Mouse (Mus musculus) kidney, adult 10 weeks (tissue): ENCODE results near the gene Olfr952. TPM values are rescaled to one million over a fixed set of nuclear protein-coding genes. Genes with fewer than 3 reads are reported as not detected.

Experiments used
- polyA plus RNA-seq: library from polyadenylated mRNA; stranded (reverse); fragments of 350-450 nt; fragmentation: Illumina TruSeq; extraction: RNeasy Lipid Tissue Mini Kit (QIAGEN cat#74804); gene quantifications from one replicate; pipeline ENCODE4 v1.2.3, GENCODE M21; 2014; ENCODE audit warnings: low read depth, low replicate concordance

Olfr952 gene
- polyA plus RNA-seq = not detected

DNA sequence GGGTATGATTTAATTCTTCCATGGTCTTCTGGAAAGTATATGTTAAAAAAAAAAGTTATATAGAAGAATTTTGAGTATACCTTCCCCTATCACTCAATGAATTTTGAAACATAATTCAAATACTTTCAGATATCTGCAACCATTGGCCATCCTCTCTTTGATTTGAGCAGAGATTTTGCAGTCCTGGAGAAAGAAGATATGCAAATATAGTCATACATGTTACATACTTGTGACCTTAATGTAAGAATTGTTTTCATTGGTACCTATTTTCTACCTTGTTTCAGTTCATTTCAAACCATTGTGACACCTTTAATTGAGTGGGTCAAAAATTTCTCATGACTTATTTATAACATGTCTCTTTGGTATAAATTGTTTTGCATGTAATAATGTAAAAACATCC lies at the start of gene Olfr952:
TSS of gene Olfr952 (minus strand) at position 101 of the 400 bp plus-strand sequence.

DNA sequence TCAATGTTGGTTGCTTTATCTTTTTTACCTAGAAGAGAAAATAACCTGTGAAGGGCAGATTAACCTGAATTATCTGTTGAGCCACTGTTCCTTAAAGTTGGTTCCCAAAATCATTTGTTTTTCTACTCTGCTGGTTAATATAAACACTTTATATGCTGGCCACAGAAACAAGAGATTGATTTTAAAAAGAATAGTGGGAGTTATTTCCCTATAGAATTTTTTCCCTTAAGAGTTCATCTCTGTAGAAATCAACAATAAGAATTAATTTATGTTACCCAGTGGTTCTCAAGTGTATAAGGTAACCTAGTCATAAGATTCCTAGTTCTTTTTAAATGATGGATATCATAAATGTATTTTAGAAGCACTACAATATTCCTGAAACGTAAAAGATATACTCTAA lies 44.9 kb upstream of the Olfr952 start, which contains the start of gene Olfr955:
TSS of gene Olfr955 (minus strand) at position 101 of the 400 bp plus-strand sequence.

DNA sequence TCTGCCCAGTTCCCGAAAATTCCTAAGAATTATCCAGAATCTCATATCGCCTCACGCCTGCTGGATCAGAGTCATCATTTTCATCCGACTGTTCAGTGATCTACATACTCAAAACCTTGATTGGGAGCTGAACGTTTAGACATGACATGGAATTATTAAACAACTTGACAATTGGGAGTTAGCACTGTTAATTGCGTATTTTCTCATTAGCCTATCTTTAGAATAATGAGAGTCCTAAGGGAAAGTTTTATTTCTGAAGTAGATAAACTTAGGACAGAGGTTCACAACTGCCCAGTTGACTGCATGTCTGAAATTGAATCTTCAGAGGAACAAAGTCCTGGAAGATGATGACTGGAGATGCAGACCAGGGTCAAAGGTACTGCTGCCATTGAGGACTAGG lies 29.5 kb upstream of the Olfr952 start, which contains the start of gene Olfr954:
TSS of gene Olfr954 (plus strand) at position 301 of the 400 bp plus-strand sequence.

DNA sequence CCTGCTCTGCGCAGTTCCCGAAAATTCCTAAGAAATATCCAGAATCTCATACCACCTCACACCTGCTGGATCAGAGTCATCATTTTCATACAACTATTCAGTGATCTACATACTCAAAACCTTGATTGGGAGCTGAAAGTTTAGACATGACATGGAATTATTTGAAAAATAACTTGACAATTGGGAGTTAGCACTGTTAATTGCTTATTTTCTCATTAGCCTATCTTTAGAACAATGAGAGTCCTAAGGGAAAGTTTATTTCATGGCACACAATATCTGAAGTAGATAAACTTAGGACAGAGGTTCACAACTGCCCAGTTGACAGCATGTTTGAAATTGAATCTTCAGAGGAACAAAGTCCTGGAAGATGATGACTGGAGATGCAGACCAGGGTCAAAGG lies 39.8 kb downstream of the Olfr952 start, which contains the start of gene Olfr951:
TSS of gene Olfr951 (plus strand) at position 301 of the 400 bp plus-strand sequence.

Other genes starting within 250 kb of the Olfr952 start
- gene Olfr944, start 225.2 kb downstream of the Olfr952 start, polyA plus RNA-seq = not detected
- not detected for gene Olfr1537, start 177.2 kb downstream of the Olfr952 start, polyA plus RNA-seq
- not detected for gene Olfr945, start 150.3 kb downstream of the Olfr952 start, polyA plus RNA-seq
- not detected for gene Olfr948, start 101.1 kb downstream of the Olfr952 start, polyA plus RNA-seq
- not detected for gene Olfr951, start 39.7 kb downstream of the Olfr952 start, polyA plus RNA-seq
- gene Olfr954, start 29.6 kb upstream of the Olfr952 start, polyA plus RNA-seq = not detected
- gene Olfr955, start 44.8 kb upstream of the Olfr952 start, polyA plus RNA-seq = not detected
- gene Olfr44, start 66.8 kb upstream of the Olfr952 start, polyA plus RNA-seq = not detected
- not detected for gene Olfr957, start 88.7 kb upstream of the Olfr952 start, polyA plus RNA-seq
- not detected for gene Olfr958, start 126.9 kb upstream of the Olfr952 start, polyA plus RNA-seq
- gene Olfr959, start 148.4 kb upstream of the Olfr952 start, polyA plus RNA-seq = not detected
- gene AW551984, start 177.3 kb upstream of the Olfr952 start, polyA plus RNA-seq = 0.08 TPM
- gene Olfr148, start 183.5 kb upstream of the Olfr952 start, polyA plus RNA-seq = not detected
- gene Olfr960, start 194.2 kb upstream of the Olfr952 start, polyA plus RNA-seq = not detected
- gene Olfr961, start 217.9 kb upstream of the Olfr952 start, polyA plus RNA-seq = not detected
- gene Olfr963, start 240.1 kb upstream of the Olfr952 start, polyA plus RNA-seq = not detected